Mouse (Mus musculus) heart, adult 2 months (tissue): ENCODE data around the gene Taar6.

Source experiments
- CTCF ChIP-seq: fragments of 200-600 bp; IDR thresholded peaks from 2 replicates; pipeline ENCODE4 v1.8.1; 2022; ENCODE audit warnings: antibody characterized with exemption, mild to moderate bottlenecking, moderate library complexity
- EP300 ChIP-seq: fragments of 200-500 bp; IDR thresholded peaks from 2 replicates; pipeline ENCODE4 v1.6.1; 2011; ENCODE audit warnings: low read depth, low read length, control low read depth; ENCODE audit not compliant: insufficient read depth
- POLR2A ChIP-seq: fragments of 200-500 bp; IDR thresholded peaks from 2 replicates; pipeline ENCODE4 v1.6.1; 2011; ENCODE audit warnings: mild to moderate bottlenecking, low read depth, low read length, control low read depth; ENCODE audit not compliant: insufficient read depth

DNA sequence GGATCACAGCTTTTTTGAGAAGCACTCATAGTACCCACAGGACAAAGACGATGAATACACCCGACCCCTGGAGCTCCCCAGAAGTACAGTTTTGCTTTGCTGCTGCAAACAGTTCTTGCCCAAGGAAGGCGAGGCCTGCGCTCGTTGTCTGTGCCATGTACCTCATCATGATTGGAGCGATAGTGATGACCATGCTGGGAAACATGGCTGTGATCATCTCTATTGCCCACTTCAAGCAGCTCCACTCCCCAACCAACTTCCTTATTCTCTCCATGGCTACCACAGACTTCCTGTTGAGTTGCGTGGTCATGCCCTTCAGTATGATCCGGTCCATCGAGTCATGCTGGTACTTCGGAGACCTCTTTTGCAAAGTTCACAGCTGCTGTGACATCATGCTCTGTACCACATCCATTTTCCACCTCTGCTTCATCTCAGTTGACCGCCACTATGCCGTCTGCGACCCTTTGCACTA lies 25.0 kb downstream of the Taar6 start, which contains the start of gene Taar4:
- TF ChIP-seq POLR2A (no peak), CTCF (no peak), EP300 (no peak)
